Comparison of ENCODE assay signal across 29 mouse cellular contexts in genomic region chr1:131186995-131187394, GRCm38 (mm10). TPM values are rescaled to one million over a fixed set of nuclear protein-coding genes. Genes with fewer than 3 reads are reported as not detected.
A peak's percentile ranks its signal among the peaks of the same experiment; 100 is the strongest.
DNase-seq lines count a peak whose midpoint lies in the region; ATAC-seq and TF ChIP-seq lines count a peak whose summit lies in the region.
"Had no signal": no experiment of that assay in that cellular context is flagged by ENCODE, and none has a peak within 500 bp of the region (broad histone marks: within the 10 kb centered on the region; RNA-seq: fewer than 3 reads in every experiment).

No protein-coding gene starts in this region.

- H3K4me3 ChIP-seq in heart, embryonic 11.5 days (ENCODE audit: low read depth, low read length): no peak overlapping the region
- H3K4me3 ChIP-seq in liver, postnatal 0 days (ENCODE audit: low read depth, low read length): no peak overlapping the region
- H3K4me3 ChIP-seq: erythroblast, embryonic 14.5 days; hindbrain, embryonic 10.5 days; hindbrain, embryonic 15.5 days; kidney, embryonic 15.5 days; limb, embryonic 10.5 days; limb, embryonic 15.5 days; neural tube, embryonic 12.5 days had no signal

- intact Hi-C loops in heart, postnatal 10 days (cut with DNase I): loop anchor here (10.0 kb wide), 1 partner anchor 368 kb away; no protein-coding TSS in a partner anchor

- peak overlapping the region; percentile 10; the same call in 1 of the 2 replicates for H3K27ac ChIP-seq in heart, embryonic 11.5 days (ENCODE audit: low read depth, low read length)
- H3K27ac ChIP-seq in liver, postnatal 0 days (ENCODE audit: low read depth): peak overlapping the region; percentile 3; the same call in 1 of the 2 replicates
- H3K27ac ChIP-seq: hindbrain, embryonic 10.5 days; hindbrain, embryonic 15.5 days; kidney, embryonic 15.5 days; limb, embryonic 10.5 days; limb, embryonic 15.5 days; neural tube, embryonic 12.5 days; stomach, postnatal 0 days had no signal

- H3K4me1 ChIP-seq in heart, embryonic 11.5 days (ENCODE audit: control insufficient read depth, insufficient read depth, low read length): peaks cover 61% of the 10 kb centered on the region
- peaks cover 14% of the 10 kb centered on the region; the same call in 1 of the 2 replicates for H3K4me1 ChIP-seq in liver, postnatal 0 days (ENCODE audit: insufficient read depth)
- H3K4me1 ChIP-seq: hindbrain, embryonic 10.5 days; hindbrain, embryonic 15.5 days; limb, embryonic 10.5 days; neural tube, embryonic 12.5 days had no signal

- 64% methylated on average over 6 of the region's 6 CpGs for WGBS in heart, embryonic 11.5 days (ENCODE audit: insufficient replicate concordance)
- 54% methylated on average over 6 of the region's 6 CpGs for WGBS in liver, postnatal 0 days (ENCODE audit: insufficient replicate concordance)

- H3K9me3 ChIP-seq in heart, embryonic 11.5 days (replicated peaks; ENCODE audit: control insufficient read depth, low read length): no peaks in the 10 kb centered on the region
- H3K9me3 ChIP-seq in liver, postnatal 0 days (ENCODE audit: low read length): no peaks in the 10 kb centered on the region
- H3K9me3 ChIP-seq: hindbrain, embryonic 10.5 days; hindbrain, embryonic 15.5 days; kidney, embryonic 15.5 days; limb, embryonic 10.5 days; limb, embryonic 15.5 days; neural tube, embryonic 12.5 days had no signal

- no peak for ATAC-seq in heart, embryonic 11.5 days (replicated peaks; ENCODE audit: insufficient number of reproducible peaks, low FRiP score, low TSS enrichment)
- peak; percentile 42; the same call in 1 of the 2 replicates for ATAC-seq in liver, postnatal 0 days
- ATAC-seq in granulocyte monocyte progenitor cell, adult 5-6 weeks (replicated peaks; ENCODE audit: poor library complexity, severe bottlenecking): peak; percentile 59
- ATAC-seq: forebrain, embryonic 16.5 days; Patski had no signal

- no peak for TF ChIP-seq EP300 in liver, postnatal 0 days (IDR thresholded peaks at IDR 0.05; ENCODE audit: low read depth)

- no peaks in the 10 kb centered on the region for H3K27me3 ChIP-seq in heart, embryonic 11.5 days (ENCODE audit: control insufficient read depth, insufficient read depth, low read length)
- no peaks in the 10 kb centered on the region for H3K27me3 ChIP-seq in liver, postnatal 0 days (ENCODE audit: insufficient read depth, low read length)
- H3K27me3 ChIP-seq: hindbrain, embryonic 15.5 days; kidney, embryonic 15.5 days; limb, embryonic 15.5 days; neural tube, embryonic 12.5 days; Patski had no signal

- H3K36me3 ChIP-seq in heart, embryonic 11.5 days (ENCODE audit: control insufficient read depth, insufficient read depth, low read length): no peaks in the 10 kb centered on the region; the same call in 1 of the 2 replicates
- 0 out of 2 replicates have a peak, but pooled peaks cover 10% of the 10 kb centered on the region for H3K36me3 ChIP-seq in liver, postnatal 0 days (replicated peaks; ENCODE audit: insufficient read depth, low read length)
- H3K36me3 ChIP-seq: hindbrain, embryonic 10.5 days; hindbrain, embryonic 15.5 days; kidney, embryonic 15.5 days; limb, embryonic 10.5 days; limb, embryonic 15.5 days; neural tube, embryonic 12.5 days had no signal

- H3K9ac ChIP-seq in heart, embryonic 11.5 days (ENCODE audit: low read depth, low read length): no peak overlapping the region
- H3K9ac ChIP-seq in liver, postnatal 0 days (replicated peaks): no peak overlapping the region
- H3K9ac ChIP-seq: hindbrain, embryonic 15.5 days; kidney, embryonic 15.5 days; limb, embryonic 15.5 days; lung, embryonic 14.5 days; neural tube, embryonic 12.5 days had no signal

- H3K4me2 ChIP-seq in heart, embryonic 11.5 days: no peak overlapping the region
- no peak overlapping the region for H3K4me2 ChIP-seq in liver, postnatal 0 days (ENCODE audit: low read depth, low read length)
- H3K4me2 ChIP-seq: hindbrain, embryonic 15.5 days; kidney, embryonic 15.5 days; limb, embryonic 15.5 days; lung, embryonic 14.5 days; neural tube, embryonic 12.5 days had no signal

- DNase-seq in heart, postnatal 10 days: no peak
- DNase-seq in liver, postnatal 0 days: peak; percentile 33
- no peak for DNase-seq in liver
- no peak for DNase-seq in frontal cortex, postnatal 25 days (ENCODE audit: low spot score in 2 of 2)
- DNase-seq in right cerebral cortex, adult 18-20 months: no peak
- DNase-seq: adrenal gland, postnatal 14 days; cerebellum, adult 18-20 months; cerebellum, postnatal 14 days; kidney, adult 18-20 months; kidney, postnatal 25 days; lung, embryonic 14.5 days; lung, postnatal 14 days; midbrain, embryonic 14.5 days; right cerebral cortex, postnatal 4 days; thymus, adult 18-20 months; thymus, postnatal 25 days had no signal

- no peak for TF ChIP-seq CTCF in liver, postnatal 0 days (IDR thresholded peaks at IDR 0.05; ENCODE audit: low read depth)

RNA-seq across cellular contexts. Expression of gene Eif2d, which starts 34.0 kb away (rescaled TPM):
- polyA plus RNA-seq in heart, embryonic 11.5 days (2014; fragmentation: Nextera tagmentation; extraction: Ambion mirVana): 50.7 and 51.5 TPM in 2 replicates
- total RNA-seq in heart, postnatal 10 days (2021): 10 to 100 TPM; 36.3 to 36.7 TPM
- 18.2 and 19.0 TPM in 2 replicates for polyA plus RNA-seq in liver, postnatal 0 days (2015; fragmentation: Nextera tagmentation; extraction: Ambion mirVana)
- 43.3 and 44.9 TPM in 2 replicates for total RNA-seq in granulocyte monocyte progenitor cell, adult 5-6 weeks (2014; fragmentation: Nextera tagmentation)
- 17.1 and 25.6 TPM in 2 replicates for total RNA-seq in granulocyte monocyte progenitor cell, adult 5-6 weeks (2017)

RNA-seq across cellular contexts. Expression of gene Dyrk3, which starts 48.9 kb away (rescaled TPM):
- polyA plus RNA-seq in heart, embryonic 11.5 days (2014; fragmentation: Nextera tagmentation; extraction: Ambion mirVana): 3.7 and 4.0 TPM in 2 replicates
- total RNA-seq in heart, postnatal 10 days (2021): under 1 TPM; 0.32 to 0.91 TPM
- polyA plus RNA-seq in liver, postnatal 0 days (2015; fragmentation: Nextera tagmentation; extraction: Ambion mirVana): 9.5 and 10.3 TPM in 2 replicates
- 6.1 and 6.2 TPM in 2 replicates for total RNA-seq in granulocyte monocyte progenitor cell, adult 5-6 weeks (2014; fragmentation: Nextera tagmentation)
- total RNA-seq in granulocyte monocyte progenitor cell, adult 5-6 weeks (2017): 4.1 and 6.3 TPM in 2 replicates
- total RNA-seq: gastrocnemius, adult 8-10 months had no signal

RNA-seq across cellular contexts. Expression of gene Rassf5, which starts 58.1 kb away (rescaled TPM):
- polyA plus RNA-seq in heart, embryonic 11.5 days (2014; fragmentation: Nextera tagmentation; extraction: Ambion mirVana): 38.1 and 39.1 TPM in 2 replicates
- 1 to 10 TPM; 3.9 to 5.4 TPM for total RNA-seq in heart, postnatal 10 days (2021)
- 7.7 and 8.0 TPM in 2 replicates for polyA plus RNA-seq in liver, postnatal 0 days (2015; fragmentation: Nextera tagmentation; extraction: Ambion mirVana)
- total RNA-seq in granulocyte monocyte progenitor cell, adult 5-6 weeks (2014; fragmentation: Nextera tagmentation): 48.5 and 59.1 TPM in 2 replicates
- 48.9 and 52.7 TPM in 2 replicates for total RNA-seq in granulocyte monocyte progenitor cell, adult 5-6 weeks (2017)
- polyA plus RNA-seq: erythroblast, embryonic 14.5 days had no signal

Comparison
In these comparisons a context has a peak if more than half of its experiments do, and no peak if none do; other contexts are left out.
1. RNA of gene Rassf5, which starts 58.1 kb away (total RNA-seq): 48.5 to 59.1 TPM in granulocyte monocyte progenitor cell, adult 5-6 weeks; 3.9 to 5.4 TPM in heart, postnatal 10 days; every median in the first group is over 4 times any median in the second.